Mouse (Mus musculus) liver, embryonic 14.5 days (tissue): ENCODE results near the gene Osbpl10.

Experiments
- CTCF ChIP-seq: IDR thresholded peaks from 2 replicates; pipeline ENCODE4 v1.5.1; 2016; ENCODE audit warnings: antibody characterized with exemption, low read depth, control low read depth
- EP300 ChIP-seq: IDR thresholded peaks from 2 replicates; pipeline ENCODE4 v1.6.1; 2016; ENCODE audit warnings: antibody characterized with exemption, low read depth

- no peak for TF ChIP-seq CTCF
- no peak for TF ChIP-seq EP300
Measured at GRCm38 (mm10) chr9:115206219-115206618, 227.8 kb downstream of the Osbpl10 start.
